Mouse (Mus musculus) adrenal gland, postnatal 4 days (tissue): ENCODE data around the gene Gdf9. TPM values are rescaled to one million over a fixed set of nuclear protein-coding genes. Genes with fewer than 3 reads are reported as not detected.

Experiments used
- DNase-seq, 2 experiments: peaks; one replicate each; pipeline ENCODE4 v3.0.0; 2021 to 2022; ENCODE audit warnings: low spot score in 2 of 2, mixed read lengths in 2 of 2
- microRNA-seq: library from miRNA; unstranded; fragments of <30 nt; microRNA quantifications from one replicate; pipeline ENCODE4 v1.2.0, GENCODE M21; 2021
- total RNA-seq, 2 experiments: library from RNA; stranded (reverse); gene quantifications; 2 replicates each; pipeline ENCODE4 v1.2.3; 2021

Gdf9 gene
- total RNA-seq, 2 experiments from 2014 or later, result 0.85 to 1.1 TPM

DNA sequence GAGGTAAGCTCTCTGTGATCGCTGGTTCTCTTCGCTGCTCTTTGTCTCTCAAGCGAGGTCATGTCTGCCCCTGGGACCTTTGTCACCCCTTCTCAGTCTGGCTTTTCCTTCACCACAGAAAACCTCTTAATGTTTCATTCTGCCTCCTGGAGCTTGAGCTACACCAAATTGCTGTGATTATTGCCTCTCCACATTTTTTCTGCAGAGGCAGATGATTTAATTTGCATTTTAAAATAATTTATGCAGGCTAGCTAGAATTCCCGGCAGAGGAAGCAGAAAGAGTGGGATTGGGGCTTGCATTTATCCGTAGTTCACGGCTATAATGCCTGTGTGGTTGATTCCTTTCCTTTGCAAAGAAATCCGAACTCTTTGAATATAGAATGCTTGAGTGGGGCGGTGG, 44.8 kb downstream of the Gdf9 start:
- DNase-seq, result no peak

- no peak for DNase-seq
Measured at GRCm38 (mm10) chr11:53477833-53478232, 47.0 kb downstream of the Gdf9 start.

- DNase-seq, result no peak
Measured at GRCm38 (mm10) chr11:53478383-53479170, 47.8 kb downstream of the Gdf9 start.

DNA sequence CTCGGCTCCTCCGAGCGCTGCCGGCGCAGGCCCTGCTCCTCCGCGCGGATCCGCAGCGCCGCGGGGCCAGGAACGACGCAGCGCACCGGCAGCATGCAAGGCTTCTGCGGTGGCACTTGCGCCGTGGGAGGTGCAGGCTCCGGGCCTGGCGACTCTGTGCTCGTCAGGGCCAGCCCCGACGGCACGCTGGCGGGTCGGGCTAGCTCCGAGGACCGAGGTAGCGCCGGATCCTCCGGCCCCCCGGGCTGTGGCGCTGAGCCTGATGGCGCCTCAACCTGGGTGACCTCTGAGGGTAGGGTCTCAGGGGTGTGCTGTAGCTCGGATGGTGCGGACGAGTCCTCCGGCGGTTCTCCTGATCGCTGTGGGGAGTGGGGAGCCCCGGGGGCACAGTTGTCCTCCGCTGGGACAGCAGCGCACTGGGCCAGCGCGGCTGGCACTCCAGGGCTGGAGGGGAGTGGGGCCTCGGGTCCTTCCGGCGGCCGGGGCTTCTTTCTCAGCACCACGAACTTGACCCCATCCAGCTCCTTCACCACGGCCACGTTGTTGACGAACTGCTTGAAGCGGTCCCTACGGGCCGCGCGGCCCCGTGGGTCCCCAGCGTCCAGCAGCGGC, 48.5 kb downstream of the Gdf9 start:
- no peak for DNase-seq

GRCm38 (mm10) chr11:53479783-53480301, 49.0 kb downstream of the Gdf9 start, which contains the start of the genes Gm9945 and Sowaha:
TSS of gene Gm9945 (plus strand) at chr11:53480166.
TSS of gene Sowaha (minus strand) at chr11:53480274.
- DNase-seq, result no peak

DNA sequence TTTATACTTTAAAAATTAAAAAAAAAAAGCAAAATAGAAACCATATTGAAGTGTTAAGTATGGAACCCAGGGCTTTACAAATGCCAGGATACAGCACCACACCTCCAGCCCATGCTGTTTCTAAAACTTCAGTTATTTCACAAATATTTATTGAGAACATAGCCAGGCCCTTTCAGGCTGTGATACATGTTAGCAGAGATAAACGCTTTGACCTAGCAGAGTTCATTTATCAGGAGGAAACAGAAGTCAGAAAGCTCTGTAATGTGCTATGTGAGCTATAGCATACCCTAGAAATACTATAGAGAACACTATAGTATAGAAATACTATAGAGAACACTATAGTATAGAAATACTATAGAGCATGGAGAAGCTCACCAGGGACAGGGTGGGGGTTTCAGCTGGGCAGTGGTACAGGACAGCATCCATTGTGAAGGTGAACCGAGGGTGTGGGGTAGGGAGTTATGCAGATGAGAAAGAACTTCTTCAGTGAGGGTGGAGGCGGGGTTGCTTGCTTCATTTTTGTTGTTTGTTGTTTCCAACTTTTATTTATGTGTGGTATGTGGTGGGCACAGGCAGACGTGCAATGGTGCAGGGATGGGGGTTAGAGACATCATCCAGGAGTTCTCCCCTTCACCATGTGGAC, 50.4 kb downstream of the Gdf9 start:
- no peak for DNase-seq

DNA sequence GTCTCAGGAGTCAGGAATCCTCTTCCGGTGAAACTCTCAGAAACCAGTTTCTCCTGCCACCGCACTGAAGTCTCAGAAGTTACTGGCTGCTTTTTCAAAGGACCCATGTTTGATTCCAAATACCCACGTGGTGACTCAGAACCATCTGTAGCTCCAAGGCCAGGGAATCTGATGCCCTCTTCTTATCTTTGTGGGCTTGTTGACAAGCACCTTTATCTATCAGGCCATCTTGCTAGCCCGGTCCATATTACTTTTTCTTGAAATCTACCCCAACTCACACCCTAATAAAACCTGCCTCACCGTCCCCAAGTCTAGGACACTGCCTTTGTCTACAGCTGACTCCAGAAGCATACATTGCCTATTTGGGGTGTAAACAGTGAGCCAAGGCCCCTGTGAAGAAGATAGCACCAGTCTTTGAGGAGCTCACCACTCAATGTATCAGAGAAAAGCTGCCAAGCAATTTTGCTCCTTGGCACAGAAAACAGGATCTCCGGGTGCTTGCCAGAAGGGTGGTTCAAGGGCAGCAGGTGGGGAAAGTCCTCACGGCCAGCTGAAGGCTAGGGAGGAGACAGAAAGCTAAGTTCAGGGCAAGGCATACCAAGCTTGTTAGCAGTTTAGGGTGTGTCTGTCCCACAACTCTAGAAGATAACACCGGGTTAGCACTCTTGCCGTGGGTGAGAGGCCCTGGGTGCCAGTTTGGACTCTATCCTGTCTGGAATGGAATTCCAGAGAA, 52.5 kb downstream of the Gdf9 start:
- no peak for DNase-seq

DNA sequence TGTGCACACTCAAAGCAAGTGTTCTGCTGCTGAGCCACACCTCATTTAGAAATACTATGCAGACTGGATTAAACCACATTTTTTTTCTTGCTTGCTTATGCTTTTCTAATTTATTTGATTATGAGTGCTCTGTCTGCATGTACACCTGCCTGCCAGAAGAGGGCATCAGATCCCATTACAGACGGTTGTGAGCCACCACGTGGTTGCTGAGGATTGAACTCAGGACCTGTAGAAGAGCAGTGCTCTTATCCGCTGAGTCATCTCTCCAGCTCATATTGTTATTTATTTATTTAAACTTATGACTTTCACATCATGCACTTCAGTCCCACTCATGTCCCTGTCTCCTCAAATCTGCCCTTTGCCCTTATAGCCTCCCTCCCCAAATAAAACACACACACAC, 54.9 kb downstream of the Gdf9 start:
- no peak for DNase-seq

- no peak for DNase-seq
Measured at GRCm38 (mm10) chr11:53486351-53486750, 55.5 kb downstream of the Gdf9 start.

DNA sequence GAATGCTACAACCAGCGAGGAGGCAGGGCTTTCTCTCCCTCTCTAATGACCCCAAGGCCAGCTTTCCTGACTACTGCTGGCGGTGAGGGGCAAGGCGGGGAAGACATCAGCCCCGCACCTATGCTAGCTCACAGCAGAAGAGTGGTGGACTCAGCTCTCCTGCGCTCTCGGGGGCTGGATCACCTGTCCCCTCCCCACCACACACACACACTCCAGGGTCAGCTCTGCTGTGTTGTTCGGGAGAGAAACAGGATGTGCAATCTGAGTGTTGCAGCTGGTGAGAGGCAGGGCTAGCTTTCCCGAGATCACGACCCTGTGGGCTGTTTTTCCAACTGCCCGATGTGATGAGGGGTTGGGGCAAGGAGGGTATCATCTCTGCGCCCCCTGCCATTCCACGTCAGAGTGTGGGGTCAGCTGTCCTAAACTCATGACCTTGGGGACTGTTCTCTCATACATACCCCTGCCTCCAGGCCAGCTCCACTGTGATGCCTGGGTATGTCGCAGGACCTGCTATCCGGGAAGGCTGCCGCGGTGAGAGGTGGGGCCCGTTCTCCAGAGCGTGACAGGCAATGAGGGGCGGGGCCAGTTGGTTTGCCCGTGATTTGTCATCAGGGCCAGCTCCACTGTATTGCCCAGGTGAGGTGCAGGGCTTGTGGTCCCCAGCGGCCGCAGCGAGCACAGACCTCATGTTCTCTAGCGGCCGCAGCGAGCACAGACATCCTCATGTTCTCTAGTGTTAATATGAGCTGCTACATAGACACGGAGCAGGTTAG, 56.2 kb downstream of the Gdf9 start:
- DNase-seq, result no peak

Small RNA genes within 50 kb of the gene (microRNA-seq; reads per million reads assigned to microRNA genes)
- gene Mir6920, result not detected

Other genes with a start within 250 kb of the Gdf9 start
- gene Hspa4, start 130.6 kb upstream of the Gdf9 start, total RNA-seq, result 100 to 1,000 TPM; 150 to 168 TPM
- gene Zcchc10, start 106.3 kb upstream of the Gdf9 start, total RNA-seq, result 10 to 100 TPM; 12.5 to 16.4 TPM
- gene Aff4, start 80.2 kb upstream of the Gdf9 start, total RNA-seq, result 100 to 1,000 TPM; 163 to 187 TPM
- gene Leap2, start 7.9 kb upstream of the Gdf9 start, total RNA-seq, result 1 to 10 TPM in 1 of 2 experiments, not detected in 1; 7.2 TPM
- 100 to 1,000 TPM; 559 to 683 TPM for gene Uqcrq, start 192 bp upstream of the Gdf9 start, total RNA-seq
- under 1 TPM; 0.36 to 0.51 TPM for gene Gm10447, start 26.1 kb downstream of the Gdf9 start, total RNA-seq
- gene Shroom1, start 26.2 kb downstream of the Gdf9 start, total RNA-seq, result 1 to 10 TPM; 4.5 to 5.8 TPM
- not detected for gene Gm9837, start 39.5 kb downstream of the Gdf9 start, total RNA-seq
- gene Gm9945, start 49.1 kb downstream of the Gdf9 start, total RNA-seq, result not detected
- gene Sowaha, start 49.3 kb downstream of the Gdf9 start, total RNA-seq, result 1 to 10 TPM; 1.7 to 2.2 TPM
- 10 to 100 TPM; 60.4 to 65.7 TPM for gene Sept8, start 88.2 kb downstream of the Gdf9 start, total RNA-seq
- gene Kif3a, start 136.4 kb downstream of the Gdf9 start, total RNA-seq, result 10 to 100 TPM; 27.5 to 30.1 TPM
- not detected for gene Il4, start 187.6 kb downstream of the Gdf9 start, total RNA-seq
- gene Il13, start 203.7 kb downstream of the Gdf9 start, total RNA-seq, result not detected